Mouse (Mus musculus) heart, adult 2 months (tissue): ENCODE data around the gene 2310033P09Rik. TPM values are rescaled to one million over a fixed set of nuclear protein-coding genes. Genes with fewer than 3 reads are reported as not detected.

Experiments used
- DNase-seq, 2 experiments: peaks; one replicate each; pipeline ENCODE4 v3.0.0; 2021
- H3K27ac ChIP-seq: fragments of 200-600 bp; 2 replicates; pipeline ENCODE4 v1.8.1; 2022
- H3K27me3 ChIP-seq: fragments of 200-500 bp; 2 replicates; pipeline ENCODE4 v1.6.1; 2012; ENCODE audit warnings: mild to moderate bottlenecking, low read length, inconsistent platforms, mixed read lengths; ENCODE audit not compliant: control insufficient read depth, insufficient read depth
- H3K36me3 ChIP-seq: fragments of 200-500 bp; 2 replicates; pipeline ENCODE4 v1.6.1; 2012; ENCODE audit warnings: low read length, inconsistent platforms; ENCODE audit not compliant: control insufficient read depth, insufficient read depth
- H3K4me1 ChIP-seq: fragments of 200-500 bp; 2 replicates; pipeline ENCODE4 v1.6.1; 2011; ENCODE audit warnings: low read length; ENCODE audit not compliant: control insufficient read depth, insufficient read depth
- H3K4me3 ChIP-seq: fragments of 200-600 bp; 2 replicates; pipeline ENCODE4 v1.8.1; 2022
- H3K79me2 ChIP-seq: fragments of 200-500 bp; replicated peaks from 2 replicates; pipeline ENCODE4 v1.6.1; 2012; ENCODE audit warnings: mild to moderate bottlenecking, inconsistent platforms, low read length, moderate library complexity, mixed read lengths; ENCODE audit not compliant: control insufficient read depth, insufficient read depth
- H3K9ac ChIP-seq: fragments of 200-500 bp; 2 replicates; pipeline ENCODE4 v1.6.1; 2012; ENCODE audit warnings: low read depth, mild to moderate bottlenecking, control low read depth, inconsistent platforms, low read length, mixed read lengths
- CTCF ChIP-seq: fragments of 200-600 bp; IDR thresholded peaks from 2 replicates; pipeline ENCODE4 v1.8.1; 2022; ENCODE audit warnings: antibody characterized with exemption, mild to moderate bottlenecking, moderate library complexity
- EP300 ChIP-seq: fragments of 200-500 bp; IDR thresholded peaks from 2 replicates; pipeline ENCODE4 v1.6.1; 2011; ENCODE audit warnings: low read depth, low read length, control low read depth; ENCODE audit not compliant: insufficient read depth
- POLR2A ChIP-seq: fragments of 200-500 bp; IDR thresholded peaks from 2 replicates; pipeline ENCODE4 v1.6.1; 2011; ENCODE audit warnings: mild to moderate bottlenecking, low read depth, low read length, control low read depth; ENCODE audit not compliant: insufficient read depth
- whole genome bisulfite sequencing: fragments of 180-500 bp; shearing (Covaris S2); methylation state at CpG from one replicate; pipeline ENCODE4 v1.1.7; 2018; 5-methylcytosine and 5-hydroxymethylcytosine counted together
- intact Hi-C: fragments of 180-260 bp; cut with DNase I; formaldehyde crosslinking; loops from one replicate; pipeline ENCODE4 v1.15.1; 2025
- polyA plus RNA-seq: library from polyadenylated mRNA; depleted of rRNA; stranded (reverse); fragments of >200 nt; gene quantifications from 2 replicates; pipeline ENCODE4 v1.2.3, GENCODE M21; 2012
- total RNA-seq, 2 experiments: library from RNA; stranded (reverse); gene quantifications; 2 replicates each; pipeline ENCODE4 v1.2.3; 2021

Gene 2310033P09Rik
- total and polyA plus RNA-seq, 3 experiments: 8.4 to 12.1 (median 9.4) TPM

DNA sequence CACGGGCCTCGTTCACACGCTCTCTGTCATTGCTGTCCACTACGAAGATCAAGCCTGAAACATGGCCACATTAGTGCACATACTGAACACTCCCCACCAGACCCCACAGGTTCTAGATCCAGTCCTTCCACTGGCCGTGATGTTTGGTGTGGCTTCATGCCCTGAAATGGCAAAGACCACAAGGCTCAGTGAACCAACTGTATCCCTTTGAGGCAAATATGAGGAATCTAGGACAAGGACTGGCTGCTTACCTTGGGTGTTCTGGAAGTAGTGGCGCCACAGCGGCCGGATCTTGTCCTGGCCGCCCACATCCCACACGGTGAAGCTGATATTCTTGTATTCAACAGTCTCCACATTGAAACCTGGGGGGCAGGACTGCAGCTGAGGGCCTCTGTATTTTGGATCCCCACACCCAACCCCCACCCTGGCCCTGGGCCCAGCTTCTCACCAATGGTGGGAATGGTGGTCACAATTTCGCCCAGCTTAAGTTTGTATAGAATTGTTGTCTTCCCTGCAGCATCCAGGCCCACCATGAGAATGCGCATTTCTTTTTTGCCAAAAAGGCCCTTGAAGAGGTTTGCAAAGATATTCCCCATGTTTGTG is 4.9 kb downstream of the 2310033P09Rik start:
- Histone ChIP-seq H3K27me3 (no peaks in the 10 kb centered on the region), H3K9ac (no peak overlapping the region), H3K4me1 (peaks cover 17% of the 10 kb centered on the region), H3K27ac (no peak overlapping the region), H3K36me3 (peaks cover 34% of the 10 kb centered on the region), H3K4me3 (no peak overlapping the region), H3K79me2 (peaks cover 14% of the 10 kb centered on the region)
- no peak for DNase-seq
- WGBS: 70% methylated on average over 12 of the region's 12 CpGs
- TF ChIP-seq CTCF (no peak), EP300 (no peak), POLR2A (no peak)
- intact Hi-C loops: no loop called here

DNA sequence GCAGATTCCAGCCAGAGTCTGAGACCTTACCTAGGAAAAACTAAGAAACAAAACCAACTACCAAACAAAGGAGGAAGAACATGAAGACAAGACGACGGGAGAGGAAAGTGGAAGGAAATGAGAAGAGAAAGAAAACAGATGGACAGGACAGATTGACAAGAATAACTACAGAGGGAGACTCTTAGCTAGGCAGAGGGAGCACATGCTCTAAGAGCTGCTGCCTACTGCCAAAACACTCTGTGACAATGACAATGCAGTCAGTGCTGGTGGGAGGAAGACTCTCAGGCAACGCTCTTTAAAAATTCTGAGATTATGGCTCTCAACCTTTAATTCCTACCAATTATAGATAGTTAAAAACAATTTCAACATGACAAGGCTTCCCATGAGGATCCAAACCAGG is 8.8 kb downstream of the 2310033P09Rik start:
- H3K27me3 ChIP-seq: no peaks in the 10 kb centered on the region
- peak overlapping the region; percentile 2 for H3K27ac ChIP-seq
- no peak overlapping the region for H3K9ac ChIP-seq
- peaks cover 19% of the 10 kb centered on the region for H3K79me2 ChIP-seq
- DNase-seq: no peak
- H3K4me1 ChIP-seq: peaks cover 25% of the 10 kb centered on the region
- H3K4me3 ChIP-seq: no peak overlapping the region
- intact Hi-C loops: no loop called here
- TF ChIP-seq POLR2A (no peak), EP300 (no peak), CTCF (no peak)
- H3K36me3 ChIP-seq: peaks cover 56% of the 10 kb centered on the region
- 9% methylated on average over 3 of the region's 3 CpGs for WGBS

DNA sequence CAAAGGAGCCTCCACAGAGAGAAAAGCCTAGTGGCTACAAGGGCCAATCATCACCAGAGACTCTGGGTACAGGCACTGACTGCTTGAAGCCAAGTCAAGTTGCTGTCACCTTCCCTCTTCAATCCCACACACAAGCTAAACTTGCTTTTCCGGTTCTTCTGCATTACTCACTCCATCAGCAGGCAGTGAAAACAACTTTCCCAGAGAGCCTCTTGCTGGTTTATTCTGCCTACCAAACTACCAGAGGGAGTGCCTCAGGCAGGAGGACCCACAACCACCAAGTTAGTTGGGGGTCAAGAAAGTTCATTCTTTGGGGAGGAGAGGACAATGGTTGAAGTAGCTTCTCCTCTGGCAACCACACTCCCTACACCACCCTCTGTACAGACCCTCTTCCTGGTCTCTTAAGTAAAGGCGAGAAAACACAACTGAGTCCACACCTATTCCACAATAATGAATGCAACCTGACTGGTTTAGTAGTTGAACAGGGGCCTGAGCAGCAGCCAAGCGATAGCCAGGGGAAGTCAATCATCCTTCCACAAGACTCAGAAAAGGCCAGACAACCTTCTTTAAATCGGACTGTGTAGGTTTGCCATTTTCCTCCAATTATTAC is 10.4 kb downstream of the 2310033P09Rik start:
- Histone ChIP-seq H3K27ac (no peak overlapping the region; the same call in 1 of the 2 replicates), H3K27me3 (no peaks in the 10 kb centered on the region), H3K9ac (no peak overlapping the region), H3K4me1 (peaks cover 26% of the 10 kb centered on the region), H3K4me3 (no peak overlapping the region), H3K79me2 (peaks cover 19% of the 10 kb centered on the region), H3K36me3 (peaks cover 67% of the 10 kb centered on the region)
- TF ChIP-seq CTCF: no peak
- no peak for TF ChIP-seq EP300
- TF ChIP-seq POLR2A: no peak
- DNase-seq: no peak
- WGBS: 56% methylated on average over 4 of the region's 4 CpGs
- intact Hi-C loops: no loop called here

DNA sequence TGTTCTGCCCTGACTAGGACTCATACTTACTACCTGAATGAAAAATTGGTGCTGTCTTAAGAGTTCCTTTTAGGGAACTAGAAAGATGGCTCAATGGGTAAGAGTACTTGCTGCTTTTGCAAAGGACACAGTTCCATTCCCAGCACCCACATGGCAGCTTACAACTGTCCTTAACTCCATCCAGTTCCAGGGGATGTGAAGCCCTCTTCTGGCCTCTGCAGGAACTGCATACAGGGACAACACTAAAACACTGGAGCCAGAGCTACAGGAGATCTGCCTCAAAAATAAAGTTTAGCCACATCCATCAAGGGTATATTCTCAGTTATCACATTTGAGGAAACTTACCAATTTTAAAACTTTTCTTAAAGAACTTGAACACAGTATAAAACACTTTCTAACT is 10.9 kb downstream of the 2310033P09Rik start:
- H3K9ac ChIP-seq: no peak overlapping the region
- peaks cover 28% of the 10 kb centered on the region for H3K4me1 ChIP-seq
- no peaks in the 10 kb centered on the region for H3K27me3 ChIP-seq
- TF ChIP-seq CTCF (peak; percentile 75), POLR2A (no peak)
- H3K79me2 ChIP-seq: peaks cover 22% of the 10 kb centered on the region
- peaks cover 70% of the 10 kb centered on the region for H3K36me3 ChIP-seq
- peak in 1 of 2 experiments; percentile 34 for DNase-seq
- no peak overlapping the region for H3K4me3 ChIP-seq
- intact Hi-C loops: no loop called here
- H3K27ac ChIP-seq: no peak overlapping the region

DNA sequence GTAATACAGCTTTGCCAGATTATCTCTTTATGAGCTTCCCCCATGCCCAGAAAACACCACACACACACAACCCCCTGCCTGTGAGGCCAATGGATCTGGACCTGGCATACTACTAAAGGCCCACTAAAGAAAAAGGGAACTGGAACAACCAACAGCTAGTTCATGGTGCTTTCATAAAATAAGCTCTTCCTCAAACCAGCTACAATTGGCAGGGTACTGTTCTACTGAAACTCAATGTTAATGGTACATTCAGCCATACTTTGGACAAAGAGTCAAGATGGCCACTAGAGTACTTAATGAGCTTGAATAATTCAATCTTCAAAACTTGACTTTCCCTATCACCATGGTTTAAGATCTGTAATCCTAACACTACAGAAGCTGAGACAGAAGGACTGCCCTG is 13.5 kb downstream of the 2310033P09Rik start:
- no peak for DNase-seq
- intact Hi-C loops: no loop called here
- no peak overlapping the region for H3K27ac ChIP-seq

DNA sequence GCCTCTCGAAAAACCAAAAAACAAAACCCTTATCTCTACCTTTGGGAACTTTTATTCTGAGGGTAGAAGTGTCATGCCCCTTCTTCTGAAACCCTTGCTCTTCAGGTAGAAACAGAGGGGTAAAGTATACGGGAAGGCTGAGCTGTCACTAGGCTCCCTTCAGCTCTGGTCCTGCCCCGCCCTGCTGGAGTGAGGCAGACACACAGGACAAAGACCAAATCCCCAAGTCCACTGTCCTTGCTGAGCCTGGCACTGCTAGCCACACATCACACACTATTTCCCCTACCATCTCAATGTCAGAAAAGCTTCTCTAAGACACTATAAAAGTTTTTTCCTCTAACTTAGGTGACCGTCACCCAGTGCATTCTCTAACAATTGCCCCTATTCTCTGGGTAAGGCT is 14.2 kb downstream of the 2310033P09Rik start:
- peaks cover 68% of the 10 kb centered on the region for H3K36me3 ChIP-seq
- H3K27me3 ChIP-seq: no peaks in the 10 kb centered on the region
- no peak overlapping the region for H3K9ac ChIP-seq
- H3K27ac ChIP-seq: no peak overlapping the region
- intact Hi-C loops: no loop called here
- peaks cover 37% of the 10 kb centered on the region for H3K4me1 ChIP-seq
- peaks cover 16% of the 10 kb centered on the region for H3K79me2 ChIP-seq
- no peak overlapping the region for H3K4me3 ChIP-seq
- no peak for DNase-seq
- 71% methylated on average over 4 of the region's 4 CpGs for WGBS
- no peak for TF ChIP-seq EP300
- TF ChIP-seq CTCF: no peak
- no peak for TF ChIP-seq POLR2A

More for the DNA sequence above, 13.5 kb downstream of the 2310033P09Rik start:
- TF ChIP-seq EP300: no peak
- TF ChIP-seq CTCF: no peak
- no peak for TF ChIP-seq POLR2A
- Histone ChIP-seq H3K4me3 (no peak overlapping the region), H3K27me3 (no peaks in the 10 kb centered on the region), H3K79me2 (peaks cover 13% of the 10 kb centered on the region), H3K9ac (no peak overlapping the region), H3K4me1 (peaks cover 37% of the 10 kb centered on the region), H3K36me3 (peaks cover 74% of the 10 kb centered on the region)
